Mouse (Mus musculus): Measurements from ENCODE around the gene Zfp287.

Zfp287 gene

DNA sequence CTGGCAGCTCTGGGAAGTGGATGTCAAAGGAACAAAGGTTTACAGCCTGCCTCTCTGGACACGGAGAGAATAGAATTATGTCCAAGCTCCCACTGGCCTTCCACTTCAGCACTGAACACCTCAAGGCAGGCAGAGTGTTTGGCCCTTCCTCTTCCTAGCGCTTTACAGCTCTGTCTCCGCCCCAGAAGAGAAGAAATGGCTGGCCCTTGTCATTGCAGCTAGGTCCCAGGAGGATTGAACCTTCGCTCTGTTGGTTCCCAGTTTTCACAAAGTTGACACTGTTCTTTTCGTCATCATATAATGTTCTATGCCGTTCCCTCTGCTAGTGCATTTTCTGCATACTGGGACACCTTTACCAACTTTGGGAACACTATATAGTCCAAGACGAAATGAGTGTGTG is 23.5 kb downstream of the Zfp287 start:
- in situ Hi-C loops (cut with MboI; ENCODE audit: low sequenced_read_pairs), result no loop called here

GRCm38 (mm10) chr11:62706141-62706540 is 25.6 kb downstream of the Zfp287 start:
- in situ Hi-C loops (cut with MboI; ENCODE audit: low sequenced_read_pairs), result no loop called here

DNA sequence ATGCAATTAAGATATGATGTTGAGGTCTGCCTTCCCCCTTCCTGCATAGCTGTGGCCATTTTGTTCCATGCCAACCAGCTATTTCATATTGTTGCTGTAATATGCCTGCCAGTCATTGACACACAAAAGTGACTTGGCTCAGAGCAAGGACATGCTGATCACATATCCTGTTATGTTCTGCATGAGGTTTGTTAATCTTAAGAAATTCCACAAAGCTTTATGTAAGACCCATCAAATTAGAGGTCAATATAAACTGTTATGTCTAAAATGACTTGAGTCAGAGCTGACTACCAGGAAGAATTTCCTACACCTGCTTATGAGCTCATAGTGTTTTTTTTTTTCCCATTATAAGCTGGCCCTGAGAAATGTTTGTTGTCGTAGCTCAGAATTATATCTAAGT is 30.5 kb downstream of the Zfp287 start:
- in situ Hi-C loops (cut with MboI; ENCODE audit: low sequenced_read_pairs), result no loop called here

GRCm38 (mm10) chr11:62699749-62700148 is 32.0 kb downstream of the Zfp287 start:
- in situ Hi-C loops (cut with MboI; ENCODE audit: low sequenced_read_pairs), result no loop called here

DNA sequence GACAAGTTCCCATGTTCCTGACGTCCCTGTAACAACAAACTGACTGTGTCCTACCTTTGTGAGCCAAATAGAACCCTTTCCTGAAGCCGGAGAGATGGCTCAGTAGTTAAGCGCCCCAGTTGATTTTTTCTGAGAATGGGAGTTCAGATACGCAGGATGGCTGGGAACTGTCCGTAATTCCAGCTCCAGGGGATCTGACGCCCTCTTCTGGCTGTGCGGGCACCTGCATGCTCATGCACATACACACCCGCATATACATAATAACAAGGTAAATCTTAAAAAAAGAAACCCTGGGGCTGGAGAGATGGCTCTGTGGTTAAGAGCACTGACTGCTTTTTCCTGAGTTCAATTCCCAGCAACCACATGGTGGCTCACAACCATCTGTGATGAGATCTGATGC is 36.6 kb downstream of the Zfp287 start:
- in situ Hi-C loops (cut with MboI; ENCODE audit: low sequenced_read_pairs), result no loop called here

- in situ Hi-C loops (cut with MboI; ENCODE audit: low sequenced_read_pairs), result no loop called here
These were observed 38.2 kb downstream of the Zfp287 start for GRCm38 (mm10) chr11:62693299-62694184.

GRCm38 (mm10) chr11:62691592-62691991 is 40.1 kb downstream of the Zfp287 start:
- in situ Hi-C loops (cut with MboI; ENCODE audit: low sequenced_read_pairs), result no loop called here

DNA sequence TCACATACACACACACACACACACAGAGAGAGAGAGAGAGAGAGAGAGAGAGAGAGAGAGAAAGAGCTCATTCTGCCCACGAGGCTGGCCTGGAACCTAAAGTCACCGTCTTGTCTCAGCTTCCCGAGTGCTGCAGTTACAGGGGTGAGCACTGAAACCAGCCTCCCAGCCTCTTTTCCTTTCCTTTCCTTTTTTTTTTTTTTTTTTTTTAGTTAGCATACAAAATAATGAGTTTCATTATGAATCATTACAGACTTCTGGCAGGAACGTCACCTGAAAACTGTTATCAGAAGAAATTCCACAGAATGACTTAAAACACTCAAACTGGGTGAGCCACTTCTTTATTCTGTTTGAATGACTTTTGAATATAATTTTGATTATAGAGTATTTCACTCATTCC is 51.8 kb downstream of the Zfp287 start:
- in situ Hi-C loops (cut with MboI; ENCODE audit: low sequenced_read_pairs), result loop anchor here (5.0 kb wide), 1 partner anchor 68 kb away; no protein-coding TSS in a partner anchor

DNA sequence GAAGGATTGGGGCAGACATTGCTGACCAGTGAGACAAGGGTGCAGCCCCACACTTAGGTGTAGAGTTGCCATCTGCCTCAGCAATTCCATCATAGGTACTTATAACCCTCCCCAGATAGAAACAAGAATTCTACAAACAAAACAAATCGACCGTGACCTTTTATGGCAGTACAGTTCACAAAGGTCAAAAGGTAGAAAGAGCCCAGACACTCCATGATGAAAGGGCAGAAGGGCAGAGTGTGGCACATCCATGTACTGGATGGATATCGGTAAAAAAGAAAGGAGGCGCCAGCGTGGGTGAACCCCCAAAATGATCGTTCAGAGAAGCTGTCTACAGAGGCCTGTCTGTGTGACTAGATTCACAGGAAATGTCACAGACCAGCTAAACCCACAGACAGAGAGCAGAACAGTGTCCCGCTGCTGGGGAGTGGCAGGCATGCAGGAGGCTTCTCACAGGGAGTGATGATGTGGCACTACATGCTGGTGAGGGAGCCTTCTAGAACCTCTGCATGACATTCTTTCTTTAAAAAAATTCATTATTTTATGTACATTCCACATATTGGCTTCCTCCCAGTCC is 52.8 kb downstream of the Zfp287 start:
- in situ Hi-C loops (cut with MboI; ENCODE audit: low sequenced_read_pairs), result loop anchor here (5.0 kb wide), 1 partner anchor 67 kb away; no protein-coding TSS in a partner anchor

- in situ Hi-C loops (cut with MboI; ENCODE audit: low sequenced_read_pairs), result loop anchor here (5.0 kb wide), 1 partner anchor 64 kb away; no protein-coding TSS in a partner anchor
These were observed 55.5 kb downstream of the Zfp287 start for GRCm38 (mm10) chr11:62676290-62676596.

DNA sequence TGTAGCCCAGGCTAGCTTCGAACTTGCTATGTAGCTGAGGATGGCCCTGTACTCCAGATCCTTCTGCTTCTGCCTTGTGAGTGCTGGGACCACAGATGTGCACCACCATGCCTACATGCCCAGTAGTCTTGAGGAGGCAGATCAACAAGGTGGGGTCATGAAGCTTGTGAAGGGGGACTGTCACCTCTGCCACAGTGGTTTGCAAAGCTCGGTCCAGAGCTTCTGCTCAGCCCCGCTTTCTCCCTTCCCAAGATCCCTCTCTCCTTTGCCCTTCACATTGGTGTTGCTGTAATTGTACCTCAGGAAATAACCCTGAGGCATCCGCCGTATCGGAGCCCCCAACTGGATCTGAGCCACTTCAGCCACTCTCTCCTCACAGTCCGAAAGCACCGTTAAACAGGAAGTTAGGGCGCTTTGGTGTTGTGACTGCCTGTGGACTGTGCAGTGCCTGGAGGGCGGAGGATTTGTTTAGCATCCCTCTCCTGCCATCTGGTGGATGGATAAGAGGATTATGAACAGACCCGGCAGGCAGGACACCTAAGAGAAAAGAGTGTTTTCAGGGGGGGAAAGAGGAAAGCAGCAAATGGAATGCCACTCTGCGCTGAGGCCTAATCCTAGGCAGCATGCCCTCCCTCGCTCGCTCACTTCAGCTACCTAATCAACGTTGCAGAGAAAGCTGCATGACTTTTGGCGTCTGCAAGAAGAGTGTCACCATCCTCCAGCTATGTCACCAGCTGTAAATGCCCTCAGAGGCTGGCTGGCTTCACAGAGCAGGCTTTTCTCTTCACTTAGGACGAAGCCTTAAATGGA is 56.0 kb downstream of the Zfp287 start:
- in situ Hi-C loops (cut with MboI; ENCODE audit: low sequenced_read_pairs), result loop anchor here (5.0 kb wide), 1 partner anchor 63 kb away; no protein-coding TSS in a partner anchor

- in situ Hi-C loops (cut with MboI; ENCODE audit: low sequenced_read_pairs), result no loop called here
These were observed 61.7 kb downstream of the Zfp287 start for GRCm38 (mm10) chr11:62670006-62670405.

- in situ Hi-C loops (cut with MboI; ENCODE audit: low sequenced_read_pairs), result no loop called here
These were observed 62.2 kb downstream of the Zfp287 start for GRCm38 (mm10) chr11:62669471-62669870.

GRCm38 (mm10) chr11:62668986-62669385 is 62.7 kb downstream of the Zfp287 start:
- in situ Hi-C loops (cut with MboI; ENCODE audit: low sequenced_read_pairs), result no loop called here

DNA sequence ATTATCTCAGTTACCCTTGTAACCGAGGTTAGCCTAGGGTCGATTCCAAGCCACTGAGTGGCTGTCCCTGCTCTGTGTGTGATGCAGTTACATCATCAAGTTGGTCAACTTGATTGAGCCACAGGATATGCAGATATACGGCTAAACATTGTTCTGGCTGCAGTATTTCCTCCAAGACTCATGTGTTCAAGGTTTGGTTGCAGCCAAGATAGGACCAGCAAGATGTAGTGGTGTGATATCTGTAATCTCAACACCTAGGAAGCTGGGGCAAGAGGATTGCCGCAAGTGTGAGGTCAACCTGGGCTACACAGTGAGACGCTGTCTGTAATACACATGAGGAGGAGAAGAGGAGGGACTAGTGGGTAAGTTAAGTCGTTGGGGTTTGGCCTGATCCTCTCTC is 67.5 kb downstream of the Zfp287 start:
- in situ Hi-C loops (cut with MboI; ENCODE audit: low sequenced_read_pairs), result no loop called here

GRCm38 (mm10) chr11:62660885-62661284 is 70.8 kb downstream of the Zfp287 start:
- in situ Hi-C loops (cut with MboI; ENCODE audit: low sequenced_read_pairs), result no loop called here

DNA sequence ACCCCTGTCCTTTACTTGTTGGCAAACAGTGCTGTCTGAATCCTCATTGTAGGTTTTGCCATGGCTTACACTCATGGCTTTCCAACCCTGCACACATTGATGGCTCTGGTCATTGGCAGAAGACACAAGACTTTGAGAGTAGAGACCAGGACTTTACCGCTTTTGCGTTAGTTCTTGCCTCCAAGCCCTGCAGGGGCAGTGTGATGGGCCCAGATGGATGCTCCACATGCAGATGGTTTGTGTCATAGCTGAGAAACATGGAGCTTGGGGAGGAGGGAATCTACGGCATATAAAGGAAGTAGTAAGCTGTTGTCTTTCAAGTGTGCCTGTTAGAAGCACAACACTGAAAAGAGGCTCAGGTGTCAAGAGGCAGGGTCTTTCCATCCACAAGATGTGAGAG is 79.6 kb downstream of the Zfp287 start:
- in situ Hi-C loops (cut with MboI; ENCODE audit: low sequenced_read_pairs), result no loop called here

GRCm38 (mm10) chr11:62651563-62651962 is 80.1 kb downstream of the Zfp287 start:
- in situ Hi-C loops (cut with MboI; ENCODE audit: low sequenced_read_pairs), result no loop called here
